Mouse (Mus musculus): ENCODE measurements around the gene Faxc. TPM values are rescaled to one million over a fixed set of nuclear protein-coding genes. Genes with fewer than 3 reads are reported as not detected.

Gene Faxc
- polyA plus RNA-seq (2016; fragmentation: Nextera tagmentation; extraction: Ambion mirVana) = 26.9 and 30.1 TPM in 2 replicates

DNA sequence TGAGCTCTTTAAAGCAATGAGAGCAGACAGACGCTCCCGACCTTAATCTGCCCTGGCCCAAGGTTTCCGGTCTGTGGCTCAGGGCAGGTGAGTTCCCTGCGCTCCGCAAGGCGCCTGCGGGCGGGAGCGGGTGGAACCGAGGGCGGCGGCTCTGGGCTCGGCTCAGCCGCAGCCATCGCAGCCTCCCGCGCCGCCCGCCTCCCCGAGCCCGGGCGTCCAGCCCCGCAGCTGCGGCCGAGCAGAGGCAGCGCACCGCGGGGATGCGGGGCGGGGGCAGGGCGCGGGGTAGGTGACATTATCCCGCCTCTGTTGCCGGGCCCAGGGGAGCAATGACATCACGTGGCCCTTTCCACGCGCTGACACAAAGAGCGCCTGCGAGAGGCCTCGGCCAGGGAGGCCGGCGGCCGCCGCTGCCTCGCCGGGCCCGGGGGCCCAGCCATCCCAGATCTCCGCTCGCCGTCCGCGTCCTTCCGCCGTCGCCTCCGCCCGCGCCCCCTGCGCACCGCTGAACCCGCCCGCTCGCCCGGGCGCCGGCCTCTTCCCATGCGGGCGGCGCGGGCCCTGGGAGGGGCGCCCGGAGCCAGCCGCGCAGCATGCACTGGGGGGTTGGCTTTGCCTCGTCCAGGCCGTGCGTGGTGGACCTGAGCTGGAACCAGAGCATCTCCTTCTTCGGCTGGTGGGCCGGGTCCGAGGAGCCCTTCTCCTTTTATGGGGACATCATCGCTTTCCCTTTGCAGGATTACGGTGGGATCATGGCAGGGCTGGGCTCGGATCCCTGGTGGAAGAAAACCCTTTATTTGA, at the start of gene Faxc:
Gene Faxc, plus strand, starts transcription at position 359 of the 801 bp plus-strand sequence.
- Histone ChIP-seq H3K9ac (peak within 1 kb of the TSS; percentile 99), H3K9me3 (replicated peaks) (no peaks in the 10 kb centered on the region), H3K27ac (peak within 1 kb of the TSS; percentile 97), H3K4me3 (peak within 1 kb of the TSS; percentile 77), H3K4me2 (replicated peaks) (peak within 1 kb of the TSS; percentile 68), H3K4me1 (peaks cover 18% of the 10 kb centered on the region), H3K27me3 (no peaks in the 10 kb centered on the region), H3K36me3 (peaks cover 3% of the 10 kb centered on the region; the same call in 1 of the 2 replicates)
- ATAC-seq (ENCODE audit: low FRiP score) = peak; percentile 93
- WGBS = 0% methylated on average over 68 of the region's 83 CpGs

DNA sequence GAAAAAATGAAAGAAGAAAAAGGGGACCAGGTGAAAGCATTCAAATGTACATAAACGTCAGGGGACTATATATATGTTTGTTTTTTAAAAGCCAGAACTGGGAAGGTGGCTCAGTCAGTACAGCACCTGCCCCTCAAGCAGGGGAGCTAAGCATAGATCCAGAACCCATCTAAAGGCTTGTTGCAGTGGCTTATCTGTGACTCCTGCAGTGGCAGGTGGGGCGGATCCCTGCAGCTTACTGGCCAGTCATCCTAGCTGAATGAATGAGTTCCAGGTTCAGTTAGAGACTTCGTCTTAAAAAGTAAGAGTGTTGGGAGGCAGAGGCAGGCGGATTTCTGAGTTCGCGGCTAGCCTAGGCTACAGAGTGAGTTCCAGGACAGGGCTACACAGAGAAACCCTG, 48.3 kb upstream of the Faxc start:
- Histone ChIP-seq H3K27me3 (no peaks in the 10 kb centered on the region), H3K9me3 (replicated peaks) (no peaks in the 10 kb centered on the region), H3K4me3 (no peak overlapping the region), H3K36me3 (no peaks in the 10 kb centered on the region), H3K4me2 (replicated peaks) (no peak overlapping the region), H3K9ac (no peak overlapping the region), H3K4me1 (no peaks in the 10 kb centered on the region), H3K27ac (no peak overlapping the region)
- no peak for ATAC-seq (ENCODE audit: low FRiP score)
- WGBS = 93% methylated on average over 6 of the region's 6 CpGs

- WGBS = 85% methylated on average over 8 of the region's 8 CpGs
- Histone ChIP-seq H3K4me3 (no peak overlapping the region), H3K9me3 (replicated peaks) (no peaks in the 10 kb centered on the region), H3K27me3 (no peaks in the 10 kb centered on the region), H3K36me3 (no peaks in the 10 kb centered on the region), H3K4me2 (replicated peaks) (no peak overlapping the region), H3K9ac (no peak overlapping the region), H3K4me1 (no peaks in the 10 kb centered on the region), H3K27ac (no peak overlapping the region)
- ATAC-seq (ENCODE audit: low FRiP score) = no peak
These were observed 45.3 kb upstream of the Faxc start for GRCm38 (mm10) chr4:21885831-21886230.

DNA sequence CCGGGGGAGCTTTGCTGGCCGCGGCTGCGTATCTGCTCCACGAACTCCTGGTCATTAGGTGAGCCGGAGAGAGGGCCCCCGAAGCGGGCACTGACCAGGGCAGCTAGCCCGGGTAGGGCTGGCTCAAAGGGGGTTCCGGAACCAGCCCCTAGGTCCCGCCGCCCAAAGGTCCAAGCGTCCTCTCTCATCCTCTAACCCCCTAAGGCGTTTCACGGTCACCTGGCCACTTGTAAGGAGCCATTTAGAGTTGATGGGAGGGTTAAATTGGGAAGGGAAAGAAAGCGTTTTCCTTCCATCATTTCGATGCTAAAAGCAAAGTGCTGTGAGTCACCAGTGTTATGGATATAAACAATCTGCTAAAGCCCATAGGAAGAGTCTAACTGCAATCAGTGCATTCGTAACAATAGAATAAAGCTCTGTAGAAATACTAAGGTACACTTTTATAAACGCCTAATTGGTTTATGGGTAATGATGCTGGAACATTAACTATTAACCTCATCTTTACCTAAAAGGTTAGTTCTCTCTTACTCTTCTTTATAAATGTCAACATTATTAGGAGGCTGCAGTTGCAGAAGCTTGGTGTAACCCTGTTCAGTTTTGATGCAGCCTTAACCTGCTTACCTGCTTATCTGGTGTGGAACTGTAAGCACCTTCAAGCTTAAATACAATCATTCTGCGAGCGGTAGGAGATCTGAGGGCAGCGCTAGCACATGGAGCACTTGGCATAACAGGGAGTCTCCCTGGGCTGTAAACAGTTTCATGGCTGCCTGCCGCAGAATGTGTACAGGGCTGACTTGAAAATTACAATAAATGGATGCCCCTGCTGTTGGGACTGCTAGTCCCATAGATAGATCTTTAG, 872 bp downstream of the Faxc start:
- peak; percentile 47 for ATAC-seq (ENCODE audit: low FRiP score)
- WGBS = 12% methylated on average over 23 of the region's 23 CpGs
- Histone ChIP-seq H3K4me3 (peak overlapping the region; percentile 77), H3K4me1 (peaks cover 18% of the 10 kb centered on the region), H3K4me2 (replicated peaks) (peak overlapping the region; percentile 68), H3K27me3 (no peaks in the 10 kb centered on the region), H3K9me3 (replicated peaks) (no peaks in the 10 kb centered on the region), H3K36me3 (peaks cover 9% of the 10 kb centered on the region), H3K27ac (peak overlapping the region; percentile 97), H3K9ac (peak overlapping the region; percentile 99)

DNA sequence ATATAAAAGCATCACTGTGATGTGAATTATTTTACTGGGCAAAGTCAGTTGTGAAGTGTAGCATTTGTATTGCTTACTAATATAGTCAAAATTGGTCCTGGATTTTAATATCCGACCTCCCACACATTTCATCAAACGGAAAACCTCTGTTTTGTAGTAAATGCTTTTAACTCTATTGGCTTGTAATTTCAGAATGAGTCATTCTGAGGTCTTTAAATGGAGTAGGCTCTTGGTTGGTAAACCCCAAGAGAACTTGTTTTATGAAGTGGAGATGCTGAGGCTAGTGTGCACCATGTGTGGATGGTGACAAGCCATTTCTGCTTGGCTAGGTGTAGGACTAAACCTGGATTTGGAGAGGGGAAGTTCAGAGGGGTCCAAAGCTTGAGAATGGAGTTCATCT, 4.2 kb downstream of the Faxc start:
- no peak overlapping the region for H3K4me2 ChIP-seq (replicated peaks)
- no peak overlapping the region for H3K9ac ChIP-seq
- H3K36me3 ChIP-seq = peaks cover 12% of the 10 kb centered on the region
- H3K4me1 ChIP-seq = peaks cover 18% of the 10 kb centered on the region
- no peak overlapping the region for H3K4me3 ChIP-seq
- ATAC-seq (ENCODE audit: low FRiP score) = no peak
- 91% methylated on average over 2 of the region's 2 CpGs for WGBS
- H3K27ac ChIP-seq = no peak overlapping the region
- H3K27me3 ChIP-seq = no peaks in the 10 kb centered on the region
- no peaks in the 10 kb centered on the region for H3K9me3 ChIP-seq (replicated peaks)

DNA sequence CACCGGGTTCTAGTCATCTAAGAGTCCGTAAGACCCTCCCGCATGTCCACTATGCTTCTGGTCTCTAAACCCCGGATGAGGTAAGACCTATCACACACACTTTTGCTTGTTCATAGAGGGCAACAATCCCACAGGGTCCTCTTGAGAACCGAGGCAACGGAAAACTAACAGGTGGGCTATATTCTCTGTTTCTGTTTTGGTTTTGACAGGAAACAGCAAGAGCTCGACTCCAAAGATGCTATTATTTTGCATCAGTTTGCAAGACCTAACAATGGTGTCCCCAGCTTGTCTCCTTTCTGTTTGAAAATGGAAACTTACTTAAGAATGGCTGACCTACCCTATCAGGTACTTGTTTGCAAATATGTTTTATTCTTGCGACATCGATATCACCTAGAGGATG, 5.3 kb downstream of the Faxc start:
- no peaks in the 10 kb centered on the region for H3K27me3 ChIP-seq
- ATAC-seq (ENCODE audit: low FRiP score) = no peak
- H3K4me2 ChIP-seq (replicated peaks) = no peak overlapping the region
- peaks cover 18% of the 10 kb centered on the region for H3K4me1 ChIP-seq
- WGBS = 96% methylated on average over 9 of the region's 9 CpGs
- no peaks in the 10 kb centered on the region for H3K9me3 ChIP-seq (replicated peaks)
- H3K27ac ChIP-seq = no peak overlapping the region
- peaks cover 12% of the 10 kb centered on the region for H3K36me3 ChIP-seq
- H3K9ac ChIP-seq = no peak overlapping the region
- no peak overlapping the region for H3K4me3 ChIP-seq

GRCm38 (mm10) chr4:21937890-21938289, 6.8 kb downstream of the Faxc start:
- Histone ChIP-seq H3K36me3 (peaks cover 12% of the 10 kb centered on the region), H3K27ac (no peak overlapping the region), H3K27me3 (no peaks in the 10 kb centered on the region), H3K4me1 (peaks cover 11% of the 10 kb centered on the region), H3K9ac (no peak overlapping the region), H3K4me2 (replicated peaks) (no peak overlapping the region), H3K9me3 (replicated peaks) (no peaks in the 10 kb centered on the region), H3K4me3 (no peak overlapping the region)
- WGBS = 90% methylated on average over 8 of the region's 8 CpGs
- no peak for ATAC-seq (ENCODE audit: low FRiP score)

- Histone ChIP-seq H3K4me2 (replicated peaks) (no peak overlapping the region), H3K9me3 (replicated peaks) (no peaks in the 10 kb centered on the region), H3K4me1 (no peaks in the 10 kb centered on the region), H3K27me3 (no peaks in the 10 kb centered on the region), H3K27ac (no peak overlapping the region), H3K9ac (no peak overlapping the region), H3K4me3 (no peak overlapping the region), H3K36me3 (peaks cover 30% of the 10 kb centered on the region; the same call in 1 of the 2 replicates)
- 88% methylated on average over 3 of the region's 3 CpGs for WGBS
- ATAC-seq (ENCODE audit: low FRiP score) = no peak
These were observed 13.5 kb downstream of the Faxc start for GRCm38 (mm10) chr4:21944672-21945071.

DNA sequence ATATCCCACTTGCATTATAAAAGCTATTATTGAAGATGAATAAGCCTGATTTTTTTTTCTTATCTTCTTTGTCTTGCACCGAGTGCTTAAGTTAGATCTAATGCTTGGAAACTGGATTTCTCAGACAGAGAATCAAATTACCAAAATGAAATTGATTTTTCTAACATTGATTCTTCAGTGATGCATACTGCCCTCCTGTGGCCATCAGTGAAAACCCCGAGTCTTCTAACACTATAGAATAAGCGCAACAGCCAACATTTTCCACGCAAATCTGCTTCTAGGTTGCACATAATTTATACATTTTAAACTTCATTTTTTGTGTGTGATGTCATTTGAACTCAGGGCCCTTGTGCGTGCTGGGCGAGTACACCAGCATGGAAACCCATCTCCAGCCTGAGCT, 20.3 kb downstream of the Faxc start:
- H3K36me3 ChIP-seq = peaks cover 36% of the 10 kb centered on the region
- no peak overlapping the region for H3K4me2 ChIP-seq (replicated peaks)
- no peak overlapping the region for H3K9ac ChIP-seq
- no peak overlapping the region for H3K27ac ChIP-seq
- 52% methylated on average over 6 of the region's 6 CpGs for WGBS
- no peak overlapping the region for H3K4me3 ChIP-seq
- no peaks in the 10 kb centered on the region for H3K9me3 ChIP-seq (replicated peaks)
- H3K4me1 ChIP-seq = no peaks in the 10 kb centered on the region
- peak; percentile 54; the same call in 1 of the 2 replicates for ATAC-seq (ENCODE audit: low FRiP score)
- no peaks in the 10 kb centered on the region for H3K27me3 ChIP-seq

DNA sequence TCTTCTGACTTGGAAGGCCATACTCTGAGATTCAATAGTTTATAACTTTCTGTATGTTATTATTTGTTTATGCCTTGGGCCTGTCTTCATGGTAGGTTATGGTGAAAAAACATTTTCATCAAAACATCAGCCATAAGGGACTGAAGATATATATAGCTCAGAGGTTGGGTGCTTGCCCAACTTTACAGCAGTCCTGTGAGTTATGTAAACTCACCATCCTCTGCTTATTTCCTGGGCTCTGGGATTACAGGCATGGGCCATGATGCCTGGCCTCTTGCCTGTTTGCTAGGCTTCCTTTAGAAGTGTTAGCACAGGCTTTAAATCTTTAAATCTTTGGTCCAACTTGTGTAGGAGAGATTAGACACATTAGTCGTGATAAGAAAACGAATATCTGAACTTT, 21.1 kb downstream of the Faxc start:
- 82% methylated on average over 2 of the region's 2 CpGs for WGBS
- no peak for ATAC-seq (ENCODE audit: low FRiP score)
- Histone ChIP-seq H3K4me2 (replicated peaks) (no peak overlapping the region), H3K36me3 (peaks cover 34% of the 10 kb centered on the region), H3K9ac (no peak overlapping the region), H3K9me3 (replicated peaks) (no peaks in the 10 kb centered on the region), H3K27me3 (no peaks in the 10 kb centered on the region), H3K4me1 (no peaks in the 10 kb centered on the region), H3K27ac (no peak overlapping the region), H3K4me3 (no peak overlapping the region)

DNA sequence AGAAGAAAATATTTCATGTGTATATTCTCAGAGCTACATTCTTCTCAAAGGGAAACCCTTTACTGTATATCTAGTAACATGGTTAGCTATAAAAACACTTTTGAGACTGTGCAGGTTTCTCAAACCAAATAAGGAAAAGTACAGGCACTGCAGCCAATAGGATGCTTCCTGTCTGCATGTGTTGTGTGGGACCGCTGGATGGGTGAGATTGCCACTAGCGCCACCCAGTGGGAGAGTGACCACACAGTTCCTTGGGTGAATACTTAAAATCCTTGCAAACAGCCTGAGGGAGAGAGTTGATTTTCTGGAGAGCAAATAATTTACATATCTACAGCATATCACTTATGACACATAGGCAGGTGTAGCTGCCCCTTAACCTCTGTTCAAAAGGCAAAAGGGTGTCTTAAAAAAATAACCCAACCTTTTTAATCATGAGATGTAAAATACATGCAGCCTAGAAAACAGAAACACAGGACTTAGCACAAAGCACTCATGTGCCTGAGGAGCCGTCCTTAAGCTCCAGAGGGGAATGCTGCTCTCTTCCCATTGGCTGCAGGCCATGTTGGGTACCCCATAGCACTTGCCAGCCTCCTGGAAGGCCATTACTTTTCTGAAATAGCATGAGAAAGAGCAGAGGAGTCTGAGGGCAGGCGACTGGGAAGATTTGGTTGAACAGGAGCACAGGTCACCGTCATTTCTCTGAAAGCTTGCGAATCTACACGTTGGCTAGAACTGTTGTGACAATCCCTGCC, 26.6 kb downstream of the Faxc start:
- Histone ChIP-seq H3K4me1 (no peaks in the 10 kb centered on the region), H3K27me3 (no peaks in the 10 kb centered on the region), H3K4me2 (replicated peaks) (no peak overlapping the region), H3K9me3 (replicated peaks) (no peaks in the 10 kb centered on the region), H3K9ac (no peak overlapping the region), H3K4me3 (no peak overlapping the region), H3K36me3 (peaks cover 19% of the 10 kb centered on the region), H3K27ac (no peak overlapping the region)
- 63% methylated on average over 7 of the region's 7 CpGs for WGBS
- ATAC-seq (ENCODE audit: low FRiP score) = peak; percentile 50; the same call in 1 of the 2 replicates

DNA sequence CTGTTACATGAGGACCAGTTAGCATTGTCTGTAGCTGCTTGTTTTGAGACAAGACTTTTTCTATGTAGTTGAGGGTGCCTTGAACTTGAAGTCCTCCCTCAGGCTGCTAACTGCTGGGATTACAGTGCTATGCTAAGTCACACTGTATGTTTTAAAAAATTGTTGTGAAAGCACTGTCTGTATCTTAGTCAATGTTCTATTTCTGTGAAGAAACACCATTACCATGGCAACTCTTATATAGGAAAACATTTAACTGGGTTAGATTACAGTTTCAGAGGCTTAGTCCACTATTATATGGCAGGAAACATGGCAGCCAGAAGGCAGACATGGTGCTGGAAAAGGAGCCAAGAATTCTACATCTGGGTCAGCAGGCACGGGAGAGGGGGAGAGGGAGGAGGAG, 40.8 kb downstream of the Faxc start:
- Histone ChIP-seq H3K9ac (no peak overlapping the region), H3K27me3 (no peaks in the 10 kb centered on the region), H3K27ac (no peak overlapping the region), H3K4me2 (replicated peaks) (no peak overlapping the region), H3K36me3 (peaks cover 13% of the 10 kb centered on the region; the same call in 1 of the 2 replicates), H3K9me3 (replicated peaks) (no peaks in the 10 kb centered on the region), H3K4me3 (no peak overlapping the region), H3K4me1 (no peaks in the 10 kb centered on the region)
- ATAC-seq (ENCODE audit: low FRiP score) = no peak
- WGBS = 36% methylated on average over 1 of the region's 1 CpGs
